Mouse (Mus musculus): ENCODE results near the gene Chrnd.

Chrnd gene

DNA sequence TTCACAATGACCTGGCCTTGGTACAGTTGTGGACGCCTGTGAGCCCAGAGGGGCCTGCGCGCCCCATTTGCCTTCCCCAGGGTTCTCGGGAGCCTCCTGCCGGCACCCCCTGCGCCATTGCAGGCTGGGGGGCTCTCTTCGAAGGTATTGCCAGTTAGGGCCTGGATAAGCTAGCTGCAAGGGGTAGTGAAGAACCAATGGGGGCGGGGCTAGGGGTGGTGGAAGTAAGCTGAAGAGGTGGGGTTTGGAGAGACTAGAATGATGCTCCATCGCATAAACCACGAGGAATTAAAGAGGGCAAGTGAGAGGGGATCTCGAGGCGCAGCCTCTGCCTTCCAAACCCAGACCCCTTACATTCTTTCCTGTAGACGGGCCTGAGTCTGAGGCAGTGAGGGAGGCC, 4.9 kb upstream of the Chrnd start:
- DNase-seq, result no peak

- peak in 1 of 2 experiments; percentile 27 for DNase-seq
Measured at GRCm38 (mm10) chr1:87186261-87187036, 4.0 kb upstream of the Chrnd start.

DNA sequence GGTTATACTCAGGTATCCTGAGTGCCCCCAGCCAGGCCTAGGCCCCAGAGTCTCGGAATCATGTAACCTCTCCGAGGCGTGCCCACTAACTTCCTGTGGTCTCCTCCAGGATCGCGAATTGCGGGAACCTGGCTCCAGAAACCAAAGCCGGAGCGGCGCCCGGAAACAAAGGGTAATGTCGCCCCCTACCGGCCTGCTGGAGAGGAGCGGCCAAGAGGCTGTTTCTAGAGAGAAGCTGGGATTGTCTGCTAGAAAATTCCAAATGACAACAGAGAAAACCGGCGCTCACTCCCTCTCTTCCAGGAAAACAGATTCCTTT, 3.4 kb upstream of the Chrnd start:
- peak; percentile 90 to 92 for DNase-seq

DNA sequence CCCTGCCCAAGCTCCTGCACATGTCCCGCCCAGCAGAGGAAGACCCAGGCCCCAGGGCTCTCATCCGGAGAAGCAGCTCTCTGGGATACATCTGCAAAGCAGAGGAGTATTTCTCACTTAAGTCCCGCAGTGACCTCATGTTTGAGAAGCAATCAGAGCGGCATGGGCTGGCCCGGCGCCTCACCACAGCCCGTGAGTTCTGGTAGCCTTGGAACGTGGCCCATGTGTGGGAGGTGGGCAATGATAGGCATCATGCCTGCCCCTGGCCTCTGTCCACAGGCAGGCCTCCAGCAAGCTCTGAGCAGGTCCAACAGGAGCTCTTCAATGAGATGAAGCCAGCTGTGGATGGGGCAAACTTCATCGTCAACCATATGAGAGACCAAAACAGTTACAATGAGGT, 6.9 kb downstream of the Chrnd start:
- peak; percentile 68 to 77 for DNase-seq

GRCm38 (mm10) chr1:87198119-87199065, 8.0 kb downstream of the Chrnd start:
- DNase-seq, result no peak

GRCm38 (mm10) chr1:87200811-87201210, 10.4 kb downstream of the Chrnd start:
- no peak for DNase-seq

- no peak for DNase-seq
Measured at GRCm38 (mm10) chr1:87201848-87202247, 11.4 kb downstream of the Chrnd start.

GRCm38 (mm10) chr1:87203779-87204178, 13.4 kb downstream of the Chrnd start:
- no peak for DNase-seq

DNA sequence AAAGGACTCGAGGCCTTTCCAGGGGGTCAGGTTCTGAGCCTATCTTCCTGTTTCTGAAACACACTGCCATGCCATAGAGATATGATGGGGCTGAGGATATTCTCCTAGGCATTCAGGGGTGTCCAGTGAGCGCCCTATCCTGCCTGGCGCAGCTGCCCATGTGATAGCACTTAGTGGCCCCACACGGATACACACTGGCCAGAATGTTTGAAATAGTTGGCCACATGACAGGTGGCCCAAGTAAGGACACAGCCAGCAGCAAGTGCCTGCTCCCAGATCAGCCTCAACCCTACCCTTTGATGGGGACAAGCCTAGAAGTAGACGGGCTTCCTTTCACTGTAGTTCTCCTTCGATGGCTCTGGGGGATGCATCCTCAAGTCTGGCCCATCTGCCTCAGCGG, 14.1 kb downstream of the Chrnd start, which contains the start of gene Chrng:
Chrng (plus strand) TSS at position 193 of the 400 bp plus-strand sequence.
- DNase-seq, result no peak

- no peak for DNase-seq
Measured at GRCm38 (mm10) chr1:87205038-87205437, 14.6 kb downstream of the Chrnd start.

DNA sequence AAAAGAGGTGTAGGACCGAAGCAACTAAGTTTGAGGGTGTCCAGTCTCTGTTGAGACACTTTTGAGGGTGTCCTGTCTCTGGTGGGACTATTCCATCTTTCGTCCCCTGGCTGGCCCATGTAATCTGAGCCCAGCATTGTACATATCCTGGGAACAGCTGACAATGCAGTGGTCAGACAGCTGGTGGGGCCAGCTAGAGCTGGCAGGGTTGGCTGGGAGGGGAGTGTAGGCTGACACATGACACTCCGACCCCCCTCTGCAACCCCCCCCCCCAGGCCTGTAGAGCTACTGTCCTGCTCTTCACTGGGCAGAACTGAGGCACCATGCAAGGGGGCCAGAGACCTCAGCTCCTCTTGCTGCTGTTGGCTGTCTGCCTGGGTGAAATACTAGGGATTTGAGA, 15.1 kb downstream of the Chrnd start:
- no peak for DNase-seq

DNA sequence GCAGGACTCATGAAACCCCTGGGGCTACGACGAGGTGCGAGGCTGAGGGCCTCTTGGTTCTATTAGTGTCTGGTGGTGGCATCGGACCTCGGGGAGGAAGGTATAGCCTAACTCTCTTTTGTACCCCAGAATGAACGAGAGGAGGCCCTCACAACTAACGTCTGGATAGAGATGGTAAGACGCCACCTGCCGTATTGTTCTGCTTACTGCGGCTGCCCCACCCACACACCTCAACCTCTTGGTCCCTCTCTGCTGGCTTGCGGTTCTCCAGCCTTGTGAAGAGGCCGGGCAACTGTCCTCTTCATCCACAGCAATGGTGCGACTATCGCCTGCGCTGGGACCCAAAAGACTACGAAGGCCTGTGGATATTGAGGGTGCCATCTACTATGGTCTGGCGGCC, 15.9 kb downstream of the Chrnd start:
- peak in 1 of 2 experiments; percentile 30 for DNase-seq

DNA sequence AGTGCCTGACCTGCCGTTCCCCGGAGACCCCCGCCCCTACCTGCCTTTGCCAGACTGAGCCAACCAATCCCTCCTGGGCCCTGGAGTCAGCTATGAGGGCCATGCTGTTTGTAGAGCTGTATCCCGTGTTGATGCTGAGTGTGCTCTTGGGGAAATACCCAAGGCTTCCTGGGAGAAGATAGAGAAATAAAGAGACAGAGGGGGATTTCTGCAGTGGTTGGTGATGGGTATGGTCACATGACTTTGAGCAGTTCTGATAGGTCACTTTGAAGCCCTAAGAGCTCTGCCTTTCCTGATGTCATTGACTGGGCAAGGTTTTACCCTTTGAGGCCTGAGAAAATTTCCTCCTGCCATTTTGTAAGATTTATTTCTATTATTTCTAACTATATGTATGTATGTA, 21.0 kb downstream of the Chrnd start:
- no peak for DNase-seq

DNA sequence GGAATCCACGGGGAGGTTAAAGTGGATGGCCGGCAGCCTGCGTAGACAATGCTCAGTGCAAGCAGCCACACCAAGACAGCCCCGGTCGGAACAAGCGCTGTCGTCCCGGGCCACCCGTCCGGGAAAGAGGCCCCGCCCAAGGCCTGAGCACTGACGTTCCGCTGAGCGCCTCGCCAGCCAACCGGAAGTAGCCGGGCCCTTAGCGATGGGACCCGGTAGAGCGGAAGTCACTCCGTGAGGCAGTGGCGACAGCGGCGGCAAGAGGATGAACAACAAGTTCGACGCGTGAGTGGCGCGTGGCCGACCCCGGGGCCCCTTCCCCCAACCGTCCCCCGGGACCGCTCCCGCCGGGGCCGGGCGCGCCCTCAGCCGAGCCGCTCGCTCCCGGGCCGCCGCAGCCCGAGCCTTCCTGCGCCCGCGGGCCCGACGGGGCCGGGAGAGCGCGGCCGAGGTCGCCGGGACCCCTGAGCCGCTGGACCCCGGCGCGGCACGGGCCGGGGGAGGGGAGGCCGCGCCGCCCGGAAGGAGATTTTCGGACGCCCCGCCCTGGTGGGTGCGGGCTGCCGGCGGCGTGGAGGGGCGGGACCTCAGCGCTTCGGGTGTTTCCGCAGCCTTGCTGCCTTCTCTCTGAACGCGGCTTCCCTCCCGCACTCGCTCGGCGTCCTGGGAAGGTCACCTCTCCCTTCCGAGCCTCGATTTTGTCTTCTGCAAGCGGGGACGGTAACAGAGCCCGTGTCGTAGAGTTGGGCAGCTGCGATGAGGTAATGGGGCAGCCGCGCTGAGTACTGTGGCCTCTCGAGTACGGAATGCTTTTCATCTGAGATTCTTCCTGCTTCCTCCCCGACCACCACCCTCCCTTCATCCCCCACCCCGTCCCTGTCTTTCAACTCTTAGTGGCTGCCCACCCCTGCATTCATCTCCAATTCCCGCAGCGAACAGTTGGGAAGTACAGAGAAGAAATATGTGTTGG, 23.6 kb downstream of the Chrnd start, which contains the start of gene Eif4e2:
Eif4e2 (plus strand) TSS at position 180 of the 970 bp plus-strand sequence.
- peak; percentile 96 for DNase-seq

GRCm38 (mm10) chr1:87214748-87215147, 24.3 kb downstream of the Chrnd start:
- no peak for DNase-seq

- DNase-seq, result no peak
Measured at GRCm38 (mm10) chr1:87217938-87218337, 27.5 kb downstream of the Chrnd start.

DNA sequence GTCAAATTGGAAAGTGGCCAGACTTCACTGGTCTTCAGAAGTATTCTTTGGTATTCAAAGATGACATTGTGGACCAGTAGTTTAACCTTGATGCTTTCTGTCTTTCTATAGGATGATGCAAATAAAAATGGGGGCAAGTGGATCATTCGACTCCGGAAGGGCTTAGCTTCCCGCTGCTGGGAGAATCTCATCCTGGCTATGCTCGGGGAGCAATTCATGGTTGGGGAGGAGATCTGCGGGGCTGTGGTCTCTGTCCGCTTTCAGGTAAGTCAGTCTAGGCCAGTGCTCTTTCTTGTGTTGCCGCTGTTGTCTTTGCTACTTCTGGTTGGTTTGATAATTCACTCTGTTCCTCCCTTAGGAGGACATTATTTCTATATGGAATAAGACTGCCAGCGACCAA, 35.3 kb downstream of the Chrnd start:
- DNase-seq, result no peak

DNA sequence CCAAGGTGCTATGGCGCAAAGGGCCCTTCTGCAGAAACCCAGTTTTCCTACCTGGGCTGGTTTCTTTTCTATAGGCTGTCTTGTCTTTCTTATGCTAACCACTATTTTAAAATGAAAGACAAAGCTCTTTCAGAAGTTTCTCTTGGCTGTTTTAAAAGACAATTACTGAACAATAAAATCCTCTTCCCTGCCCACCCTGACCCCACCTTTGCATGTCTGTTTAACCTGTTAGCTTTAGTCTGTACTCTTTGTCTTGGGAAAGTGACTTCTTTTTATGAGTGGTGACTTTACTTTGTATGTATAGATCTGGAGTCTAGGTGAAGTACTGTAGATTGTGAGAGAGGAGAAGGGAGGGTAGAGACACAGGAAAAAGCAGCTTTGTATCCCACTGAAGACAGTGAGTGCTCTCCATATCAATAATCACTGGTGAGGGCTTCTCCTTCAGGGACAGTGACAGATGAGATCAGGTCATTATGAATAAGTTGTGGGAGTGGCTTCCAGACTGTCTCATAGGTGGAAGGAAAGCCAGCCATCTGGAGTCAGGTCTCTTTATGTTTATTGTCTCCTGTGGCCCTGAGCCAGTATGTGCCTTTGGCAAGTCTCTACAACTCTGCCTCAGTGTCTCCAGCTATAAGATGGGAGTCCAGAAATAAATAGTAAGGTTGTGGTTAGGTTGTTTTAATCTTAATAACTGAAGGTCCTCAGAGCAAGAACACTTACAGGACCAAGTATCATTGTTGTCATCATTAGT, 36.2 kb downstream of the Chrnd start:
- DNase-seq, result peak; percentile 42 to 43

DNA sequence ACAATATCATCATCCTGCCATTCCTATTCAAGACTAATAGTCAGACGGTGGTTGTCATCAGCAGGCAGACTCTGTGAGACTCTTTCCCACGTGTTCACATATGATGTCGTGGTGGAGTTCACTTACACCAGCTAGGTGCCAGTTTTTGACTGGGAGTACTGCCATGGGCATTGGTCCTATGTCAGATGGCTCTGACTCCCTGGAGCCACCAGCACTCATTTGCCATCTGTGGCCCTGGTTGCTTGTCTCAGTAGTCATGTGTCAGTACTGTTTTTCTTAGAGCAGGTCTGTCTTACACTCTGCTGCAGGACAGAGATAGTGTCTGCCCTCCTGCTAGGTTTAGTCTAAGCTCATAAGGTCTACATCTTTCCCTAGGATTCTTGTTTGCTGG, 36.7 kb downstream of the Chrnd start:
- DNase-seq, result peak; percentile 92 to 93

GRCm38 (mm10) chr1:87230606-87231005, 40.2 kb downstream of the Chrnd start:
- DNase-seq, result no peak

DNA sequence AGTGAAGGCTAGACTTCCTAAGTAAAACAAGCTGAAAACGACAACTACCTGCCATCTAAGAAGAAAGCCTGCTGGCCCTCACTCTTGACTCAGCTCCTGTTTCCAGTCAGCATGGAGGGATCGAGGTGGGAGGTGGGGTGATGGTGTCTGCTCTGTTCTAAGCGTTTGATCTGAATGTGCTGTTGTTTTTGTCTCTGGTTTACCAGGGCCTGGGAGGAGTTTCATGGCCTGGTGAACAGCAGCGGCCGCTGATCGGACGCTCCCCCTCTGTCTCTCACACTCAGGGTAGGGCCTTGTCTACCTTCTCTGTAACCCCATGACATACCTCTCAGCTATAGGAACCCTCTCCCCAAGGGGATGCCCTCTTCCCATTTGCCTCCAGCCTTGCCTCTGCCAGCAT, 41.8 kb downstream of the Chrnd start:
- no peak for DNase-seq

GRCm38 (mm10) chr1:87239056-87239455, 48.6 kb downstream of the Chrnd start:
- no peak for DNase-seq
